Mouse (Mus musculus): ENCODE results near the gene Ranbp3. TPM values are rescaled to one million over a fixed set of nuclear protein-coding genes. Genes with fewer than 3 reads are reported as not detected.

Ranbp3 gene
- total and polyA plus RNA-seq, 3 experiments = 77.9 to 86.0 (median 79.5) TPM

DNA sequence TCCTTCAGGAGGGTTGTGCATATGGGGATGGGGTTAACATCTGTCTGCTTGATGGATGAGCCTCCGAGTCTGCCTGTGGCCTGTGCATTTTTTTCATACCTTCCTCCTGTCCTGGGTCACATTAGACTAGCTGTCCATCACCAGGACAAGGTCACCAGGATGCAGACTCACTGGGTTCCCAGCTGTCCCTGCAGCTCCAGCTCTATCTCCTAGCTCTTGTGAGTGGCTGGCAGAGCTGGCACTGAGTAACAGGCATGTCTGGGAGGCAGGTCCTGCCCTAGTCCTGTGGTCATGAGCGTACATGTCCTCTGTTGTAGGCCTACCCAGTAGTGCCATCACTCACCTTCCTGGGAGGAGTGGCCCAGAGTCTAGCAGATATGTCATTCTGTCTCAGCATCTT lies 27.4 kb downstream of the Ranbp3 start:
- DNase-seq (ENCODE audit: extremely low read depth) = no peak
- H3K9me3 ChIP-seq (replicated peaks; ENCODE audit: low read length) = no peaks in the 10 kb centered on the region
- dilution Hi-C loops (cut with MboI; ENCODE audit: extremely low pct_ligation_motif_present, extremely low pct_unique_long_range_greater_than_20kb, low sequenced_read_pairs) = no loop called here
- no peaks in the 10 kb centered on the region for H3K4me1 ChIP-seq (ENCODE audit: control insufficient read depth in 1 of 2, insufficient read depth in 2 of 2)
- H3K9ac ChIP-seq (ENCODE audit: insufficient read depth, low read depth) = no peak overlapping the region
- no peak overlapping the region for H3K27ac ChIP-seq (ENCODE audit: insufficient read depth, low read depth)
- H3K4me2 ChIP-seq (ENCODE audit: insufficient read depth, low read depth, poor library complexity, severe bottlenecking) = no peak overlapping the region
- TF ChIP-seq GABPA (IDR thresholded peaks at IDR 0.05; ENCODE audit: insufficient replicate concordance, low read depth, low read length) = no peak
- TF ChIP-seq KAT2A (IDR thresholded peaks at IDR 0.05; ENCODE audit: insufficient replicate concordance, low read length) = no peak
- TF ChIP-seq TCF12 (IDR thresholded peaks at IDR 0.05; ENCODE audit: low read depth, low read length) = no peak
- TF ChIP-seq CHD1 (IDR thresholded peaks at IDR 0.05; ENCODE audit: low read depth, low read length) = no peak
- TF ChIP-seq HCFC1 (IDR thresholded peaks at IDR 0.05; ENCODE audit: low read depth, low read length) = no peak
- no peak for TF ChIP-seq CTCF (conservative IDR thresholded peaks at IDR 0.05 in 1 of 2, IDR thresholded peaks at IDR 0.05 in 1 of 2; ENCODE audit: low read depth in 2 of 2, low read length in 2 of 2)
- TF ChIP-seq ZKSCAN1 (IDR thresholded peaks at IDR 0.05; ENCODE audit: borderline replicate concordance, low read depth, low read length) = no peak
- TF ChIP-seq USF2 (conservative IDR thresholded peaks at IDR 0.05; ENCODE audit: low read depth, low read length) = no peak
- TF ChIP-seq NELFE (IDR thresholded peaks at IDR 0.05; ENCODE audit: low read depth, low read length) = no peak
- no peak for TF ChIP-seq RAD21 (IDR thresholded peaks at IDR 0.05; ENCODE audit: low read depth, low read length)
- TF ChIP-seq ZMIZ1 (IDR thresholded peaks at IDR 0.05; ENCODE audit: low read depth, low read length) = no peak
- H3K27me3 ChIP-seq (replicated peaks) = no peaks in the 10 kb centered on the region
- H3K4me3 ChIP-seq (replicated peaks in 1 of 3; ENCODE audit: low read depth in 2 of 3, low read length in 2 of 3, poor library complexity in 1 of 3) = no peak overlapping the region
- H3K36me3 ChIP-seq (replicated peaks in 1 of 2; ENCODE audit: control insufficient read depth in 1 of 2, insufficient read depth in 1 of 2, low read length in 1 of 2) = peaks cover 94 to 97% of the 10 kb centered on the region in 2 experiments
- in situ Hi-C loops (cut with MboI; ENCODE audit: low pct_ligation_motif_present, low pct_unique_long_range_greater_than_20kb, low sequenced_read_pairs) = no loop called here
- H3K79me2 ChIP-seq (replicated peaks; ENCODE audit: control insufficient read depth, extremely low read depth, insufficient read depth, poor library complexity, severe bottlenecking) = no peaks in the 10 kb centered on the region; the same call in 1 of the 2 replicates

DNA sequence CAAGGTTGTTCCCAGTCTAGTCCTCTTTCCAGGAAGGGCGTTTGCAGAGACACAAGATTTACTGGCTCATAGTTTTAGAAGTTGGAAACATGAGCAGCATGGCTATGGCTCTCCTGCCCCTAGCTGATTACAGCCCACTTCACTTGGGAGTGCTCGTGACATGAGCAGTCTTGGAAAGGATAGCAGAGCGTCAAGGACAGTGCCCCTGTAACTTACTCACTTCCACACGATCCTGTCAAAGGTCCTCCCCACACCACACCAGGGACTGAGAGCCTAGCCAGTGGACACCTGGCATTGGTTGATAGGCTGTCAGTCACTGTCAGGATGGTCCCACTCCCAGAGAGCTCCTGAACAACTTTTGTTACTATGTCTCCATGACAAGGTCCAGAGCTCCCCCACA lies 29.9 kb downstream of the Ranbp3 start:
- H3K9me3 ChIP-seq (replicated peaks; ENCODE audit: low read length) = no peaks in the 10 kb centered on the region
- H3K27ac ChIP-seq (ENCODE audit: insufficient read depth, low read depth) = no peak overlapping the region
- TF ChIP-seq HCFC1 (IDR thresholded peaks at IDR 0.05; ENCODE audit: low read depth, low read length) (no peak), CHD2 (IDR thresholded peaks at IDR 0.05; ENCODE audit: low read length) (no peak), TCF12 (IDR thresholded peaks at IDR 0.05; ENCODE audit: low read depth, low read length) (no peak), CHD1 (IDR thresholded peaks at IDR 0.05; ENCODE audit: low read depth, low read length) (no peak)
- no peak overlapping the region for H3K9ac ChIP-seq (ENCODE audit: insufficient read depth, low read depth)
- no peaks in the 10 kb centered on the region for H3K79me2 ChIP-seq (replicated peaks; ENCODE audit: control insufficient read depth, extremely low read depth, insufficient read depth, poor library complexity, severe bottlenecking)
- dilution Hi-C loops (cut with MboI; ENCODE audit: extremely low pct_ligation_motif_present, extremely low pct_unique_long_range_greater_than_20kb, low sequenced_read_pairs) = no loop called here
- no peak overlapping the region for H3K4me3 ChIP-seq (replicated peaks in 1 of 3; ENCODE audit: low read depth in 2 of 3, low read length in 2 of 3, poor library complexity in 1 of 3)
- no peak for DNase-seq (ENCODE audit: extremely low read depth)
- H3K36me3 ChIP-seq (replicated peaks in 1 of 2; ENCODE audit: control insufficient read depth in 1 of 2, insufficient read depth in 1 of 2, low read length in 1 of 2) = peaks cover 94 to 97% of the 10 kb centered on the region in 2 experiments
- in situ Hi-C loops (cut with MboI; ENCODE audit: low pct_ligation_motif_present, low pct_unique_long_range_greater_than_20kb, low sequenced_read_pairs) = no loop called here
- H3K27me3 ChIP-seq (replicated peaks) = no peaks in the 10 kb centered on the region
- no peaks in the 10 kb centered on the region; a peak in 1 of 4 replicates for H3K4me1 ChIP-seq (ENCODE audit: control insufficient read depth in 1 of 2, insufficient read depth in 2 of 2)
- H3K4me2 ChIP-seq (ENCODE audit: insufficient read depth, low read depth, poor library complexity, severe bottlenecking) = no peak overlapping the region

DNA sequence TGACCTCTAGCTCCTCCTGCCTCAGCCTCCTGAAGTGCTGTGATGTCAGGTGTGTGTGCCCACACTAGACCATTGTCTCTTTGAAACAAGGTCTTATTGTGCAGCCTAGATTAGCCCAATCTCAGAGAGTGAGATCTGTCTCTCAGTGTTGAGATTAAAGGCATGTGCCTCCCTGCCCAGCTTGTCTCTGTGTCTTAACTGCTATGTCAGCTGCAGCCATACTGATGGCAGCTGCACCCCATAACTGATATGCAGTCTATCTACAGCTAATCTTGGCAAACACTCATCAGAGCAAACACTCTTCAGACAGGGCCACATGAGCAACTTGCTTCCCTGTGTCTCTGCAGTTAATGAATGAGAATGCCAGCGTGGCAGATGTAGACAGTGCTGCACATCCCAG lies 33.4 kb downstream of the Ranbp3 start:
- no peaks in the 10 kb centered on the region for H3K9me3 ChIP-seq (replicated peaks; ENCODE audit: low read length)
- TF ChIP-seq TCF12 (IDR thresholded peaks at IDR 0.05; ENCODE audit: low read depth, low read length) = no peak
- TF ChIP-seq NRF1 (IDR thresholded peaks at IDR 0.05; ENCODE audit: low read depth, low read length) = no peak
- TF ChIP-seq ZKSCAN1 (IDR thresholded peaks at IDR 0.05; ENCODE audit: borderline replicate concordance, low read depth, low read length) = no peak
- TF ChIP-seq USF2 (conservative IDR thresholded peaks at IDR 0.05; ENCODE audit: low read depth, low read length) = no peak
- no peak for TF ChIP-seq CHD1 (IDR thresholded peaks at IDR 0.05; ENCODE audit: low read depth, low read length)
- no peak for TF ChIP-seq SMC3 (IDR thresholded peaks at IDR 0.05; ENCODE audit: low read depth, low read length)
- no peak for TF ChIP-seq MAZ (IDR thresholded peaks at IDR 0.05; ENCODE audit: low read depth, low read length)
- TF ChIP-seq ETS1 (conservative IDR thresholded peaks at IDR 0.05; ENCODE audit: low read depth, low read length) = no peak
- TF ChIP-seq CHD2 (IDR thresholded peaks at IDR 0.05; ENCODE audit: low read length) = no peak
- no peak for TF ChIP-seq E2F4 (IDR thresholded peaks at IDR 0.05; ENCODE audit: insufficient replicate concordance, low read depth, low read length)
- peaks cover 94 to 97% of the 10 kb centered on the region in 2 experiments for H3K36me3 ChIP-seq (replicated peaks in 1 of 2; ENCODE audit: control insufficient read depth in 1 of 2, insufficient read depth in 1 of 2, low read length in 1 of 2)
- no peak overlapping the region for H3K27ac ChIP-seq (ENCODE audit: insufficient read depth, low read depth)
- H3K79me2 ChIP-seq (replicated peaks; ENCODE audit: control insufficient read depth, extremely low read depth, insufficient read depth, poor library complexity, severe bottlenecking) = no peaks in the 10 kb centered on the region
- no peaks in the 10 kb centered on the region for H3K27me3 ChIP-seq (replicated peaks)
- in situ Hi-C loops (cut with MboI; ENCODE audit: low pct_ligation_motif_present, low pct_unique_long_range_greater_than_20kb, low sequenced_read_pairs) = no loop called here
- no peak for DNase-seq (ENCODE audit: extremely low read depth)
- no peak overlapping the region for H3K9ac ChIP-seq (ENCODE audit: insufficient read depth, low read depth)
- dilution Hi-C loops (cut with MboI; ENCODE audit: extremely low pct_ligation_motif_present, extremely low pct_unique_long_range_greater_than_20kb, low sequenced_read_pairs) = no loop called here
- peaks cover 9 to 18% of the 10 kb centered on the region in 2 experiments for H3K4me1 ChIP-seq (ENCODE audit: control insufficient read depth in 1 of 2, insufficient read depth in 2 of 2)
- no peak overlapping the region for H3K4me3 ChIP-seq (replicated peaks in 1 of 3; ENCODE audit: low read depth in 2 of 3, low read length in 2 of 3, poor library complexity in 1 of 3)
- H3K4me2 ChIP-seq (ENCODE audit: insufficient read depth, low read depth, poor library complexity, severe bottlenecking) = no peak overlapping the region

Data from CH12.LX (cell line).